Mouse (Mus musculus) thymus, adult 18-20 months (tissue): ENCODE measurements around the gene Ptprk.
A peak's percentile ranks its signal among the peaks of the same experiment; 100 is the strongest.

Experiments
- DNase-seq, 2 experiments: peaks; one replicate each; pipeline ENCODE4 v3.0.0; 2022; ENCODE audit warnings: mixed read lengths in 2 of 2

The Ptprk gene

GRCm38 (mm10) chr10:28566828-28567227 lies 492.2 kb downstream of the Ptprk start:
- no peak for DNase-seq

- no peak for DNase-seq
These were observed 492.8 kb downstream of the Ptprk start for GRCm38 (mm10) chr10:28567441-28567840.

- no peak for DNase-seq
These were observed 493.4 kb downstream of the Ptprk start for GRCm38 (mm10) chr10:28568047-28568446.

- DNase-seq = no peak
These were observed 505.0 kb downstream of the Ptprk start for GRCm38 (mm10) chr10:28579596-28579995.

- DNase-seq = no peak
These were observed 512.0 kb downstream of the Ptprk start for GRCm38 (mm10) chr10:28586565-28587138.

- DNase-seq = no peak
These were observed 513.8 kb downstream of the Ptprk start for GRCm38 (mm10) chr10:28588401-28588800.

- no peak for DNase-seq
These were observed 516.2 kb downstream of the Ptprk start for GRCm38 (mm10) chr10:28590822-28591221.

GRCm38 (mm10) chr10:28593566-28594292 lies 519.1 kb downstream of the Ptprk start:
- DNase-seq = peak in 1 of 2 experiments; percentile 73

GRCm38 (mm10) chr10:28596897-28597296 lies 522.3 kb downstream of the Ptprk start:
- peak; percentile 44 to 73 for DNase-seq

GRCm38 (mm10) chr10:28609136-28609535 lies 534.5 kb downstream of the Ptprk start:
- DNase-seq = no peak

GRCm38 (mm10) chr10:28614396-28614795 lies 539.8 kb downstream of the Ptprk start:
- DNase-seq = no peak

- DNase-seq = no peak
These were observed 542.6 kb downstream of the Ptprk start for GRCm38 (mm10) chr10:28617203-28617602.

- no peak for DNase-seq
These were observed 543.4 kb downstream of the Ptprk start for GRCm38 (mm10) chr10:28618002-28618401.

- peak; percentile 46 to 76 for DNase-seq
These were observed 544.8 kb downstream of the Ptprk start for GRCm38 (mm10) chr10:28619415-28619814.

- DNase-seq = no peak
These were observed 561.5 kb downstream of the Ptprk start for GRCm38 (mm10) chr10:28636096-28636495.

- DNase-seq = no peak
These were observed 567.3 kb downstream of the Ptprk start for GRCm38 (mm10) chr10:28641887-28642286.
